Mouse (Mus musculus) erythroblast, embryonic 14.5 days (primary cell): Measurements from ENCODE around the gene Gck. TPM values are rescaled to one million over a fixed set of nuclear protein-coding genes. Genes with fewer than 3 reads are reported as not detected.

ENCODE experiments used
- H3K27me3 ChIP-seq: 2 replicates; pipeline ENCODE4 v1.6.1; 2012; ENCODE audit warnings: inconsistent platforms; ENCODE audit not compliant: control insufficient read depth
- H3K36me3 ChIP-seq: 2 replicates; pipeline ENCODE4 v1.6.1; 2012; ENCODE audit warnings: mild to moderate bottlenecking, inconsistent platforms; ENCODE audit not compliant: control insufficient read depth
- H3K4me1 ChIP-seq: 2 replicates; pipeline ENCODE4 v1.6.1; 2012; ENCODE audit warnings: inconsistent platforms; ENCODE audit not compliant: control insufficient read depth
- H3K4me3 ChIP-seq: replicated peaks from 2 replicates; pipeline ENCODE3; 2012; ENCODE audit warnings: moderate library complexity, mild to moderate bottlenecking, inconsistent platforms
- H3K9me3 ChIP-seq: 2 replicates; pipeline ENCODE4 v1.6.1; 2012; ENCODE audit warnings: low read length, inconsistent platforms, mixed read lengths; ENCODE audit not compliant: control insufficient read depth
- GATA1 ChIP-seq: IDR thresholded peaks from 2 replicates; pipeline ENCODE4 v1.6.1; 2012; ENCODE audit warnings: low read length, inconsistent platforms, mixed read lengths
- TAL1 ChIP-seq: IDR thresholded peaks from 3 replicates; pipeline ENCODE4 v1.6.1; 2012; ENCODE audit warnings: low read length, inconsistent platforms, mixed read lengths
- polyA plus RNA-seq: library from polyadenylated mRNA; stranded (reverse); fragments of >175 nt; gene quantifications from 2 replicates; pipeline ENCODE4 v1.2.3, GENCODE M21; 2012

Gck gene
- polyA plus RNA-seq, 1 experiment = not detected

DNA sequence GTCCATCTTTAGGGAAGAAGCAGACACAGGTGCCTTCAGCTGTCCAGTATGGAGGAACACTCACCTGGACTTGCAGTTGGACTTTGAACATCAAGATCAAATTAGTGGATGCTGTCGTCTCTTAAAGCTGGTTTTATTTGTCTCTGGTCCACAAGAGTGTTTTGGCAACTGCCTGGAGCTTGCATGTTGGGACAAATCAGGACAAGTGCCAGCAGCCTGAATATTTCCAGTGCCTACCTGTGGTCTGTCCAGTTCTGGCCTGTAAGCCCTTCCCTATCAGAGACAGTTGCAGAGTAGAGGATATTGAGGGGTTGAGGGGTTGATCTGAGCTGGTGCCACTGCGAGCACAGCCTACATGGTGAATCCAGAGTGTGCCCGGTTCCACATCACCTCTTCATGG is 16.9 kb upstream of the Gck start:
- TF ChIP-seq TAL1 = no peak
- TF ChIP-seq GATA1 = no peak
- peaks cover 78% of the 10 kb centered on the region for H3K36me3 ChIP-seq
- no peaks in the 10 kb centered on the region for H3K9me3 ChIP-seq
- no peaks in the 10 kb centered on the region for H3K4me1 ChIP-seq
- no peaks in the 10 kb centered on the region for H3K27me3 ChIP-seq
- no peak overlapping the region for H3K4me3 ChIP-seq

DNA sequence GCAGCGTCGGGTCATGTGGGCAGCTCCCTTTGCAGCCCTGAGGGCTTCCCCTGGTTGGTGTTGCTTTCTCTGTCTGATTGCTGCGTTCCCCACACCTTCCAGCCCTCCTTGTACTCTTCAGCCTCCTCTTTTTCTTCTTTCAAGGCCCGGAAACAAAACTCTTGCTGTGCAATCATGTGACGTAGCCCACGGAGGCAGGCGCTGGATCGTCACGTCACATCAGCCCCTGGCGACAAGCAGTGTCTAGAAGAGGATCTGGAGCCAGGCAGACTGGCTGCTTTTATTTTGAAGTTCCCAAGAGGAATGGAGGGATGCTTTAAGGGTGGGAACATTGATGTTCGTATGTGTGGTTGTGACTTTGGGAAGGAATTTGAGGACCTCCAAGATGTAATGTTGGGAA is 16.0 kb upstream of the Gck start:
- H3K9me3 ChIP-seq = no peaks in the 10 kb centered on the region
- H3K4me3 ChIP-seq = no peak overlapping the region
- no peaks in the 10 kb centered on the region; the same call in 1 of the 2 replicates for H3K4me1 ChIP-seq
- no peaks in the 10 kb centered on the region for H3K27me3 ChIP-seq
- TF ChIP-seq TAL1 = no peak
- TF ChIP-seq GATA1 = no peak
- peaks cover 87% of the 10 kb centered on the region for H3K36me3 ChIP-seq

DNA sequence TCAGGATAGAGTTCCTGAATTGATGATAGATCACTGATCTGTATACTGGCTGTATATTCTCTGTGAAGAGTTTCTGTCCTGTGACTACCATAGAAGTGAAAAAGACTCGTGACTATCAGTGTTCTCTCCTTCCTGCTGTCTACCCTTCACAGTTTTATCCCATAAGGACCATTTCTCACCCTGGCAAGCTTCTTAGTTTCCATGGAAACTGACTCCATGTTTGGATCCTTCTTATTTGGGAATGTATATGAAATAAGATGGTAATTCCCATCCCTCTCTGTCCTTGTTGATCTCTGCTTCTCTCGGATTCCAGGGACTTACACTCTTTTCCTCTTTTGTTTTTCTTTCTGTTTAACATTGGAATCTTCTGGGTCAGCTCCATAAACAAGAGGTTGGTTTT is 10.2 kb upstream of the Gck start:
- Histone ChIP-seq H3K9me3 (no peaks in the 10 kb centered on the region), H3K4me1 (peaks cover 26% of the 10 kb centered on the region), H3K27me3 (no peaks in the 10 kb centered on the region), H3K36me3 (peaks cover 62% of the 10 kb centered on the region), H3K4me3 (no peak overlapping the region)
- TF ChIP-seq GATA1 (no peak), TAL1 (no peak)

DNA sequence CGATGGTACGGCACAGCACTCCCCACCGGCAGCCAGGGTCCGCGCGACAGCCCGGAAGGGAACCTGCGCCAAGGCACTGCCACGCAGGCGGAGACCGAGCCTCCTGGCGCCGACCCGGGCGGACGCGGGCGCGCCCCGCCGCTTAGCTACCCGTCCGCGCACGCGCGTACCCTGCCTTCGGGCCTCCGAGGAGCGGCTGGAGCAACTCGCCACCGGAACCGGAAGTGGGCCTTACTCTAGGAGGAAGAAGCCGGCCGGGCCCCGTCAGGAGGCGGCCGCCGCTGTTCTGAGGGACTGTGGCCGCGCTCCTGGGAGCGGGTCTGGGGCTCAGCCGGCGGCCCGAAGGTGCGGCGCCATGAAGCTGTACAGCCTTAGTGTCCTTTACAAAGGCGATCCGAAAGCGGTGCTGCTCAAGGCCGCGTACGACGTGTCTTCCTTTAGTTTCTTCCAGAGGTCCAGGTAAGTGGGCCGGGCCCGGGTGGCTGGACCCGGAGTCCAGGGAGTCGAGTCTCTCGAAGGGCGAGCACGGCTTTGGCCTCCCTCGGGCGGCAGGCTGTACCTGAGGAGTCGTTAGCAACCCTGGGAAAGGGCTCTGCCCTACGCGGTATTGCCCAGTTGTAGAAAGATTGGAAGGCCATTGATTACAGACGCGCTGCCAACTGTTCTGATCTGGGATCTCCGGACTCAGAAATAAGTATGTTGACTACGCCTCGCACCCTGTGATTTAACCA is 5.8 kb upstream of the Gck start, which contains the start of gene Ykt6:
Gene Ykt6, plus strand, starts transcription at position 148 of the 731 bp plus-strand sequence.
- Histone ChIP-seq H3K36me3 (peaks cover 19% of the 10 kb centered on the region), H3K27me3 (no peaks in the 10 kb centered on the region), H3K4me3 (peak within 1 kb of the TSS; percentile 92), H3K4me1 (peaks cover 33% of the 10 kb centered on the region), H3K9me3 (no peaks in the 10 kb centered on the region)
- no peak for TF ChIP-seq GATA1
- TF ChIP-seq TAL1 = no peak

DNA sequence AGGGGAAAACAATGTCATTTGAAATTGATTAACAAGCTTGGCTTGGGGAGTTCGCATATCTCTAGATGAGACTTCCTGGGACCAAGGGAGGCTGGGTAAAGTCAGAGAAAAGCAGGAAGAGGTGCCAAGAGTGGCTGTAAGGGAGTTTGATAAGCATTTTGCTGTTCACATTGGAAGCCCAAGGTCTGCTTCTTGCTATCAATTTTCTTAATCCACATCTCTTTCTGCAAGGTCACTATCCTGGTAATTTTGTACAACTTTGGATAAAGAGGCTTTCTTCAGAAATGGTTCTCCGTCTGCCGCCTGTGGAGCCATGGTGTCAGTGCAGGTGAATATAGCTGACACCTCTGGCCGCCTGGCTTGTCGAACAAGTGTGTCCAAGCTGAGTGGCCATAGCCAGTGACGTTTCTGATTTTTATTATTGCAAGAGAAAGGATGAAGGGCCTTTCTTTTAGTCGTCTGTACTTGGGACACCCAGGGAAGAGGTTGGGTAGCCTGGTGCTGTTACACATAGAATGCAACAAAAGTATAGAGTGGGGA is 5.2 kb upstream of the Gck start:
- Histone ChIP-seq H3K36me3 (peaks cover 12% of the 10 kb centered on the region), H3K27me3 (no peaks in the 10 kb centered on the region), H3K4me3 (peak overlapping the region; percentile 92), H3K9me3 (no peaks in the 10 kb centered on the region), H3K4me1 (peaks cover 33% of the 10 kb centered on the region)
- TF ChIP-seq TAL1 (no peak), GATA1 (no peak)

DNA sequence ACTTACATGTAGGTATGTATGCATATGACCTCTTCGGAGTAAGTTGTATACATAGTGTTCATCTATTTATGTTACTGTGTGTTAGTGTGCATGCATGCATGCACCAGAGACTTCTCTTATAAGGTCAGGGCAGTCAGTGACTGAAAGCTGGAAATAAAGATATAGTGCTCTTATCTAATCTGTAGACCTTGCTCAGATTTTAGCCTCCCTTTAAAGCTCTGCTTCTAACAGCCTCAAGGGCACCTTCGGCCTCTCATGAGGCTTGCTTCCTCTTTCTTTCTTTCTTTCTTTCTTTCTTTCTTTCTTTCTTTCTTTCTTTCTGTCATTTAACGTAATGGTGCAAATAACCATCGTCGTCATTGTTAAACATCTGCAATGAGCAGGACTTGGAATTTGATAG is 4.6 kb upstream of the Gck start:
- TF ChIP-seq GATA1 (no peak), TAL1 (no peak)
- H3K4me3 ChIP-seq = no peak overlapping the region
- peaks cover 33% of the 10 kb centered on the region for H3K4me1 ChIP-seq
- H3K9me3 ChIP-seq = no peaks in the 10 kb centered on the region
- H3K27me3 ChIP-seq = no peaks in the 10 kb centered on the region
- H3K36me3 ChIP-seq = peaks cover 10% of the 10 kb centered on the region

DNA sequence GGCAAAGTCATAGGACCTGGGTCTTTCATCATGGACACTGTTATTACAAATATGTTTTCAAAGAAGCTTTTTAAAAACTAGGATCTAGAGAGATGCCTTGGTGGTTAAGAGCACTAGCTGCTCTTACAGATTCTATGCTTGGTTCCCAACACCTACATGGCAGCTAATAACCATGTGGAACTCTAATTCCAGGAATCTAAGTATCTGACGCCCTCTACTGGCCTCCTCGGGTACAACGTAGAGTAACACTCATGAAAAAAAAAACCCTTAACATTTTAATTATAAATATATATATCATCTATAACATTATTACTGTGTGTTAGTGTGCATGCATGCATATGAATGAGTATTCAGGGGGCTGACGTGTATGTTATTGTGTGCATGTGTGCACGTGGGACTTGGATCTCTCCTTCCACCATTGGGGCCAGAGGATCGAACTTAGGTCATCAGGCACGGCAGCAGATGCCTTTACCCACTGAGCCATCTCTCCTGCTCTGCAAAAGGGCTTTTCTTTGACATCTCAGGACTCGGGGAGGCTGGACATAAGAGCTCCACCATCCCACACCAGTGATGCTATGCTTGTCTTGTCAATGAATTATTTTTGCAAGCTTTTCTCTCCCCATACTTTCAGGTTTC is 3.4 kb upstream of the Gck start:
- no peaks in the 10 kb centered on the region for H3K27me3 ChIP-seq
- no peak overlapping the region for H3K4me3 ChIP-seq
- no peaks in the 10 kb centered on the region for H3K9me3 ChIP-seq
- peaks cover 5% of the 10 kb centered on the region for H3K36me3 ChIP-seq
- TF ChIP-seq TAL1 (no peak), GATA1 (no peak)
- peaks cover 31% of the 10 kb centered on the region for H3K4me1 ChIP-seq

DNA sequence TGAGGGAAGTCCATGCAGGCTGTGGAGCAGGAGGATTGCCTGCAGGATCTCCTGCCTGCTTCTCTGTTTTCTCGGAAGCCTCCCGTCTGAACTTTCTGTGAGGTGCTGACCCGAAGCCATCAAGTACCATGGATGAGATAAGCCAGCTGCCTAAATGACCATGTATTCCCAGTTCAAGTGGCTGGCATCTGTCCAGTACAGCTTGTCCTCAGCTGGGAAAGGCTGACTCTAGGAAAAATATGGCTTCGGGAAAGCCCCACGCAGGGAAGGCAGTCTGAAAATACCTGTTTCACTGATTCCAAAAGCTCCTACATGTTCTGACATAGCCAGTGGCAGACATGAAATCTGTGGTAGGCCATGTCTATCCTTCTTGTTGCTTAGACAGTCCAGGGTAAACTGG is 2.6 kb upstream of the Gck start:
- Histone ChIP-seq H3K4me1 (peaks cover 29% of the 10 kb centered on the region), H3K9me3 (no peaks in the 10 kb centered on the region), H3K27me3 (peaks cover 3% of the 10 kb centered on the region; the same call in 1 of the 2 replicates), H3K36me3 (peaks cover 4% of the 10 kb centered on the region), H3K4me3 (no peak overlapping the region)
- TF ChIP-seq TAL1 (no peak), GATA1 (no peak)

DNA sequence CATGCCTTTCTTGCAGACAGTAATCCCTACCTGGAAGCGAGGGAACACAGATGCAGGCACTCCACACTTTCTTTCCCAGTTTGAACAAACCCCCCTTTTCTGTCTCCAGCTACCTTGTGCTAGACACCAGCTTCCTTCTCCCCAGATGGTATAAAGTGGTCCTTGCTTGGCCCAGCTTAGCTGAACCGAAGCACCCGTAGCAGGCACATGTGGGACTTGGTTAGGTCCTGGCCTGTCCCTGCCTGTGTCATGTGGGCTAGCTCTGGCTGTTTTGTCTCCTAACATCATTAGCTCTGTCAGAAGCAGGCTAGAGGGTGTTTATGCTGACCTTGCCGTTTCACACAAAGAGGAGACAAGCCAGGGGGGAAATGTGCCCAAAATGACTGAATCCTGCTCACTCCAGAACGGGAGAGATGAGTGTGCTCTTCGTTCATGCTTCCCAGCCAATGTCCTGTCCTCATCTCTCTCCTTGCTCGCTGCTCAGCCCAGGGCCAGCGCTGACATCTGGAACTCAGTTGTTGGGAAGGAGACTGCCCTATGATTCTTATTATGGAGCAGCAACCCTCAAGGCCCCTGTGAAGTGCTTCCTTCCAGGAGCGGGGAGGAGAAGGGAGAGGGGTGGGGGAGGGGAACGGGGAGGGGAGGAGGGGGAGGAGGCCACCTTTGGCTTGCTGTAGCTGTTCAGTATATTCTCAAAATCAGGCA is 1.2 kb downstream of the Gck start:
- Histone ChIP-seq H3K9me3 (no peaks in the 10 kb centered on the region), H3K4me1 (no peaks in the 10 kb centered on the region), H3K4me3 (no peak overlapping the region), H3K36me3 (no peaks in the 10 kb centered on the region), H3K27me3 (peaks cover 3% of the 10 kb centered on the region; the same call in 1 of the 2 replicates)
- TF ChIP-seq GATA1 = no peak
- TF ChIP-seq TAL1 = no peak
